Mouse (Mus musculus): Measurements from ENCODE around the gene Dctn2.

GRCm38 (mm10) chr10:127310523-127311475 is 44.6 kb downstream of the Dctn2 start:
- no peak for TF ChIP-seq EP300 (IDR thresholded peaks at IDR 0.05)
- TF ChIP-seq CTCF (IDR thresholded peaks at IDR 0.05) = no peak

Data from lung, postnatal 0 days (tissue).